Mouse (Mus musculus) limb, embryonic 12.5 days (tissue): ENCODE data around the gene Abcc4. TPM values are rescaled to one million over a fixed set of nuclear protein-coding genes. Genes with fewer than 3 reads are reported as not detected.
A peak's percentile ranks its signal among the peaks of the same experiment; 100 is the strongest.

ENCODE experiments used
- ATAC-seq: fragments of 200-750 bp; cut with Nextera tagmentation; 2 replicates; pipeline ENCODE4 v1.8.0; 2017; ENCODE audit warnings: low read depth, moderate TSS enrichment; ENCODE audit not compliant: insufficient number of reproducible peaks, insufficient read depth, low FRiP score, low TSS enrichment
- H3K27ac ChIP-seq: fragments of 300-500 bp; sonication (generic); 2 replicates; pipeline ENCODE4 v1.5.1; 2016; ENCODE audit warnings: mild to moderate bottlenecking, moderate library complexity
- H3K27me3 ChIP-seq: fragments of 300-500 bp; sonication (generic); 2 replicates; pipeline ENCODE4 v1.6.1; 2016; ENCODE audit warnings: mild to moderate bottlenecking, moderate library complexity
- H3K36me3 ChIP-seq: fragments of 300-500 bp; sonication (generic); 2 replicates; pipeline ENCODE4 v1.6.1; 2016; ENCODE audit warnings: mild to moderate bottlenecking, moderate library complexity
- H3K4me1 ChIP-seq: fragments of 300-500 bp; sonication (generic); replicated peaks from 2 replicates; pipeline ENCODE4 v1.6.1; 2016
- H3K4me2 ChIP-seq: fragments of 300-500 bp; sonication (generic); 2 replicates; pipeline ENCODE4 v1.6.1; 2016; ENCODE audit warnings: mild to moderate bottlenecking, moderate library complexity
- H3K4me3 ChIP-seq: fragments of 300-500 bp; sonication (generic); replicated peaks from 2 replicates; pipeline ENCODE4 v1.5.1; 2016; ENCODE audit warnings: mild to moderate bottlenecking
- H3K9ac ChIP-seq: fragments of 300-500 bp; sonication (generic); replicated peaks from 2 replicates; pipeline ENCODE4 v1.6.1; 2016; ENCODE audit warnings: mild to moderate bottlenecking, moderate library complexity
- H3K9me3 ChIP-seq: fragments of 300-500 bp; sonication (generic); 2 replicates; pipeline ENCODE4 v1.6.1; 2016; ENCODE audit warnings: mild to moderate bottlenecking, moderate library complexity
- WGBS: fragments of 180-500 bp; shearing (Covaris S2); methylation state at CpG from one replicate; pipeline ENCODE4 v1.1.7; 2016; 5-methylcytosine and 5-hydroxymethylcytosine counted together
- polyA plus RNA-seq: library from polyadenylated mRNA; unstranded; fragments of >200 nt; fragmentation: Nextera tagmentation; extraction: Ambion mirVana; gene quantifications from 2 replicates; pipeline ENCODE4 v1.2.1, GENCODE M21; 2016

The Abcc4 gene
- polyA plus RNA-seq, 1 experiment from 2014 or later: 2.0 TPM

- Histone ChIP-seq H3K9ac (no peak overlapping the region), H3K27ac (no peak overlapping the region), H3K4me3 (no peak overlapping the region), H3K4me1 (peaks cover 33% of the 10 kb centered on the region), H3K9me3 (no peaks in the 10 kb centered on the region), H3K4me2 (no peak overlapping the region), H3K36me3 (no peaks in the 10 kb centered on the region), H3K27me3 (peaks cover 76% of the 10 kb centered on the region)
- ATAC-seq: peak; percentile 18; the same call in 1 of the 2 replicates
- 37% methylated on average over 11 of the region's 11 CpGs for WGBS
These were observed 3.7 kb upstream of the Abcc4 start for GRCm38 (mm10) chr14:118709736-118710135.

DNA sequence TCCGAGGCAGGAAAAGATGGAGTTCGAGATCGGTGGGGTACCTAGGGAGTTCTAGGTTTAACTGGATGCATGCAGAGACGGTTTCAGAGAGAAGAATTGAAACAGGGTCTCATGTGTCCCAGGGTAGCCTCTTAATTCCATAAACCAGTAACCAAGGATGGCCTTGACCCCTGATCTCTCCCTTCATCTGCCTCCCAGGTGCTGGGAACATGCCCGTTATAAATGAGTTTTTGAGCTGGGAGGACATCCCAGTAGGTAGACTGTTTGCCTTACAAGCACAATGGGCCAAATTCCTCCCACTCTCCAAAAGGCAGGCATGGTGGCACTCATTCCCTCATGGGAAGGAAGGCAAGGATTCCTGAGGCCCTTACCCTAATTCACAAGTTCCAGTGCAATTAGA is 2.1 kb upstream of the Abcc4 start:
- Histone ChIP-seq H3K9ac (no peak overlapping the region), H3K9me3 (no peaks in the 10 kb centered on the region), H3K4me1 (peaks cover 18% of the 10 kb centered on the region), H3K4me3 (no peak overlapping the region), H3K4me2 (no peak overlapping the region), H3K27ac (no peak overlapping the region), H3K36me3 (no peaks in the 10 kb centered on the region), H3K27me3 (peaks cover 83% of the 10 kb centered on the region)
- ATAC-seq: no peak
- WGBS: 87% methylated on average over 5 of the region's 5 CpGs

DNA sequence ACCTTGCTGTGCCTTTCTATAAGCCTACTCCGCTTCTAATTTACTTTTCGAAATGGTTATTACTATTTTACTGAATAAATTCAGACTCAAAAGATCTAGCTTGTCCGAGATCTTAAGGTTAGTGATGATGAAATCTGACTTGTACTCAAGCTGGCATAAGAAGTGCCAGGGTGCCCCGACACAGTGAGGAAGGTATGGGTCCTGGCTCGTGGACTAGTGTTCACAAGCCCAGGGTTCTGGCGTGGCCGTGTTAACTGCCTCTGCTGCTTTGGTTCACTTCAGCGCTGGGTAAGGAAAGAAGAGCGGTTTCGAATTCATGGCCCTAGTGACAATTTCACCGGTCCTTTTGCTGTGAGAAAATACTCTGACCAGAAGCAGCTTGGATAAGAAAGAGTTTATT is 943 bp upstream of the Abcc4 start:
- 85% methylated on average over 11 of the region's 11 CpGs for WGBS
- Histone ChIP-seq H3K9me3 (no peaks in the 10 kb centered on the region), H3K36me3 (no peaks in the 10 kb centered on the region), H3K4me1 (peaks cover 18% of the 10 kb centered on the region), H3K4me2 (peak overlapping the region; percentile 99), H3K9ac (no peak overlapping the region), H3K27ac (no peak overlapping the region), H3K4me3 (no peak overlapping the region), H3K27me3 (peaks cover 80% of the 10 kb centered on the region)
- ATAC-seq: no peak

- Histone ChIP-seq H3K27ac (no peak overlapping the region), H3K9me3 (no peaks in the 10 kb centered on the region), H3K4me1 (peaks cover 19% of the 10 kb centered on the region), H3K36me3 (no peaks in the 10 kb centered on the region), H3K27me3 (peaks cover 68% of the 10 kb centered on the region), H3K9ac (peak overlapping the region; percentile 65), H3K4me2 (peak overlapping the region; percentile 99), H3K4me3 (peak overlapping the region; percentile 63)
- 2% methylated on average over 10 of the region's 10 CpGs for WGBS
- no peak for ATAC-seq
These were observed 583 bp downstream of the Abcc4 start for GRCm38 (mm10) chr14:118705465-118705807.

DNA sequence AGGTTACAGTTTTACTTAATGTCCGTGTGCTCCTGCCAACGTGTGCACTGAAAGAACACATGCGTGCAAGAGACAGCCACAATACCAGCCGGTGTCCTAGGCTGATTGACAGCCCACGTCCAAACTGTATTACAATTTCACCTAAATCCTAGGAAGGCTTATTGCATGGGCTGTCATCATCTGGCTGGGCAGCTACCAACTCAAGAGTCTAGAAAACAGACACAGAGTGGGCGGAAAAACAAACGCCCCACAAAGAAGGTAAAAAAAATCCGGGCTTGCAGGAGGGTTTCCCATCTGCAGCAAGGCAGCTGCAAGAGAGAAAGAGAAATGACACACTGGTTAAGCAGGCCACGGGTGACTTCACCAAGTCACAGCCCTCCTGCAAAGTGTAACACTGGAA is 2.7 kb downstream of the Abcc4 start:
- Histone ChIP-seq H3K27me3 (peaks cover 56% of the 10 kb centered on the region), H3K9me3 (no peaks in the 10 kb centered on the region), H3K4me2 (no peak overlapping the region), H3K36me3 (no peaks in the 10 kb centered on the region), H3K4me3 (no peak overlapping the region), H3K27ac (no peak overlapping the region), H3K4me1 (peaks cover 22% of the 10 kb centered on the region), H3K9ac (no peak overlapping the region)
- WGBS: 81% methylated on average over 9 of the region's 9 CpGs
- ATAC-seq: no peak

DNA sequence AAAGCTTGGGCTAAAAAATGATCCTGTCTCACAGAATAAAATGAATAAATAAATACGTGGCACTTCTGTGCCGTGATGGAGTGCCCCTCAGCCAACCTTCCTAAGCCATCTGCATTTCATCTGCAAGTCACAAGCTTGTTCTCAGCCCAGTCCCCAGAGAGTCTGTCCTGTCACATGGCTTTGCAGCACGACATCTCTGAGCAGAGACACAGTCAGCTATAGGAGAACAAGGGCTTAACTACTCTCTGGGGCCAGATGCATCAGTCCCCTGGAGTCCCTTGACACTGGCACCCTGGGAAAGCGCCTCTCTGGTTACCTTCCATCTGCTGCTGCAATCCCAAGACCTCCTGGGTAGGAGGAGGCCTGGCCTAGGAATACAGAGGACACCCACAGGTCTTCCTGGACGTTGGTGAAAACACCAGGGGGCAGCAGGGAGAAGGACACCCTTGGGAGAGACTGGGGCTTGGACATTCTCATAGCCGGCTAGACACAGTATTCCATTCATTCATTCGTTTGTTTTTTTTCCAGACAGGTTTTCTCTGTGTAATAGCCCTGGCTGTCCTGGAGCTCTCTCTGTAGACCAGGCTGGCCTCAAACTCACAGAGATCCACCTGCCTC is 3.9 kb downstream of the Abcc4 start:
- 58% methylated on average over 7 of the region's 7 CpGs for WGBS
- H3K27me3 ChIP-seq: peaks cover 50% of the 10 kb centered on the region

GRCm38 (mm10) chr14:118700576-118700975 is 5.4 kb downstream of the Abcc4 start:
- H3K4me2 ChIP-seq: no peak overlapping the region
- 71% methylated on average over 7 of the region's 7 CpGs for WGBS

More for the DNA sequence above, 3.9 kb downstream of the Abcc4 start:
- Histone ChIP-seq H3K27ac (no peak overlapping the region), H3K9ac (no peak overlapping the region), H3K4me1 (peaks cover 22% of the 10 kb centered on the region), H3K4me3 (no peak overlapping the region), H3K36me3 (no peaks in the 10 kb centered on the region), H3K4me2 (no peak overlapping the region), H3K9me3 (no peaks in the 10 kb centered on the region)
- no peak for ATAC-seq

GRCm38 (mm10) chr14:118699963-118700362 is 6.1 kb downstream of the Abcc4 start:
- no peak overlapping the region for H3K4me3 ChIP-seq
- WGBS: 31% methylated on average over 5 of the region's 5 CpGs
- H3K27ac ChIP-seq: no peak overlapping the region
- no peak overlapping the region for H3K4me2 ChIP-seq
- no peak overlapping the region for H3K9ac ChIP-seq
- H3K9me3 ChIP-seq: no peaks in the 10 kb centered on the region
- H3K27me3 ChIP-seq: peaks cover 29% of the 10 kb centered on the region
- H3K36me3 ChIP-seq: no peaks in the 10 kb centered on the region
- H3K4me1 ChIP-seq: peaks cover 9% of the 10 kb centered on the region
- no peak for ATAC-seq

More at GRCm38 (mm10) chr14:118700576-118700975, 5.4 kb downstream of the Abcc4 start:
- H3K36me3 ChIP-seq: no peaks in the 10 kb centered on the region
- no peak overlapping the region for H3K4me3 ChIP-seq
- peaks cover 35% of the 10 kb centered on the region for H3K27me3 ChIP-seq
- no peak overlapping the region for H3K27ac ChIP-seq
- H3K9me3 ChIP-seq: no peaks in the 10 kb centered on the region
- H3K4me1 ChIP-seq: peaks cover 15% of the 10 kb centered on the region
- ATAC-seq: no peak
- no peak overlapping the region for H3K9ac ChIP-seq

- H3K4me3 ChIP-seq: no peak overlapping the region
- H3K4me2 ChIP-seq: no peak overlapping the region
- peaks cover 8% of the 10 kb centered on the region; the same call in 1 of the 2 replicates for H3K4me1 ChIP-seq
- no peak for ATAC-seq
- 78% methylated on average over 10 of the region's 10 CpGs for WGBS
- no peaks in the 10 kb centered on the region for H3K36me3 ChIP-seq
- no peak overlapping the region for H3K9ac ChIP-seq
- H3K9me3 ChIP-seq: no peaks in the 10 kb centered on the region
- H3K27me3 ChIP-seq: peaks cover 24% of the 10 kb centered on the region
- H3K27ac ChIP-seq: no peak overlapping the region
These were observed 6.5 kb downstream of the Abcc4 start for GRCm38 (mm10) chr14:118699508-118699907.

DNA sequence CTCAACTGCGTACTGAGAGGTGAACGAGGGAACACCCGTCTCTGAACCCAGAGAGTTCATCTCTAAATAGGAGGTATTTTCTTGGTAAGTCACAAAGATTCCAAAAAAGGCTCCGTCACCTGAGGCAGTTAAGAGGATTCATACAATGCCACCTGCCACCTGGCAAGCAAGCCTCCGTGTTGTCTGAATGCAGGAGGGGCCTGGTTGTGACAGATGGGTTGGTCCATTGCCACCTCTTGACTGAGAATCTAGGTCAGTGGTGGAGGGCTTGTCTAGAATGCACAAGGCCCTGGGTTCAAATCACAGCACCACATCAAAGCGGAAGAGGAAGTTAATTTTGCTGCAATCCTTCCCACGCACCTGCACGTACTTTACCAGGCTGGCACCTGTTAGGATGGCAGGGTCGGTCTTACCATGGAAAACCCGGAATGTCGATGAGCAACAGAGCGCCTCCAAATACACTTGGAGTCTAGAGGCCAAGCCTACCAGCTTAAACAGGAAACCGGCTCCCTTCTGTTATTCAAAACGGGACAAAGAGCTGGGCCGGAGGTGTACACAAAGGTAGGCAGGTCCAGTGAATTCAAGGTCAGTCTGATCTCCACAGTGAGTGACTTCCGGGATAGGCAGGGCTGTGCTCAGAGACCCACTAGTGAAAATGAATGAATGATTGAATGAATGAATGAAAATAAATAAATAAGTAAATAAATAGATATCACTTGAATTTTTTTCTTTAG is 9.3 kb downstream of the Abcc4 start:
- Histone ChIP-seq H3K4me2 (no peak overlapping the region), H3K9me3 (no peaks in the 10 kb centered on the region), H3K4me1 (peaks cover 17% of the 10 kb centered on the region), H3K27ac (no peak overlapping the region), H3K27me3 (peaks cover 3% of the 10 kb centered on the region; the same call in 1 of the 2 replicates), H3K36me3 (no peaks in the 10 kb centered on the region), H3K4me3 (no peak overlapping the region), H3K9ac (no peak overlapping the region)
- no peak for ATAC-seq
- 94% methylated on average over 16 of the region's 16 CpGs for WGBS

- Histone ChIP-seq H3K4me1 (peaks cover 25% of the 10 kb centered on the region), H3K36me3 (no peaks in the 10 kb centered on the region), H3K4me3 (no peak overlapping the region), H3K9me3 (no peaks in the 10 kb centered on the region), H3K27me3 (peaks cover 3% of the 10 kb centered on the region; the same call in 1 of the 2 replicates), H3K4me2 (no peak overlapping the region), H3K27ac (no peak overlapping the region), H3K9ac (no peak overlapping the region)
- 84% methylated on average over 11 of the region's 11 CpGs for WGBS
- ATAC-seq: no peak
These were observed 10.2 kb downstream of the Abcc4 start for GRCm38 (mm10) chr14:118695866-118696265.
